Mouse (Mus musculus) right cerebral cortex, postnatal 4 days (tissue): ENCODE measurements at regions not wholly inside any gene's neighbourhood (a gene's known extent, or its start where the extent isn't known, plus 50 kb on each side); places are given as distances from the start of the nearest gene placed in this dataset.

Experiments used
- DNase-seq: peaks from one replicate; pipeline ENCODE4 v3.0.0-alpha.2; 2022

DNA sequence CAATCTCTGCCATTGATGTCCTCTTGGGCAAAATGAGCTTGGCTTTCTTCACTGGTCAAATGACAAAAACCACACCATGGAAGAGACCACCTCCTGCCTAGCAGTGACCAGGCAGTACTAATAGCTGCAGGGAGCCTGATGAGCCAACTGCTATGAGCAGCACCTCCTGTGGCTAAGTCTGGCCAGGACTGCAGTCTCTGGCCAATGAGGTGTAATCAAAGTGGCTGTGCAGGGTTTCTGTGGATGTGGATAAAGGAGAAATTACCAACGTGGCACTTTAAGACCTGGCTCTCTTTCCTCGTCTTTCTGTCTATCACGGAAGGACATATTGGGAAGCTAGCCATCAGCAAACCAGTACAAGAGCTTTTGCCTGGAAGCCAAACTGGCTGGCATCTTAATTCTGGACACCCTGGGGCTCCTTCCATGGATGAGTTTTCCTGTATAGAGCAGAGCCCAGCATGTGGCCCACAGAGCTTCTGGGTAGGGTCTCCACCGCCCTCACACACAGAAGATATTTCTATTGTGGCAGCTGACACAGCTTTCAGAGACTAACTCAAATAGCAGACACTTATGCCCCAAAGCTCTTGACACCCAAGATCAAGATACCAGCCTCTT is 188.2 kb upstream of the Rybp start:
- DNase-seq, result no peak

DNA sequence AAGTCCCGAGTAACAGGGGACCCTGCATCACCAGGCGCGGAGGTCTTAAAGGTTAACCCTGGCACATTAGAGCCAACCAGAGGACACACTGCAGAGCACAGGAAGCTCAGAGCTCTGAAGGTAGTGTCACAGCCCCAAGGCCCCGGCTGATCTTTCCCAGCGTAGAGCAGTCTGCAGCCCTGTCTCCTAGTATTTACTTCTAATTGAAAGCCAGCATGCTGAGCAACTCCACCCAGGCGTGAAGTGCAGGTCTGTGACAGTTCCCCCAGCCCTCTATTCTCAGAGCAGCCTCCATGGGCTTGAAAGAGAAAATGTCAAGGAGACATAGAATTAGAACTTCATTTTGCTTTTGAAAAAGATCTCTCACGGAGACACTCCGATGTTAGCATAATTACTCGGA is 187.0 kb upstream of the Rybp start:
- DNase-seq, result no peak

DNA sequence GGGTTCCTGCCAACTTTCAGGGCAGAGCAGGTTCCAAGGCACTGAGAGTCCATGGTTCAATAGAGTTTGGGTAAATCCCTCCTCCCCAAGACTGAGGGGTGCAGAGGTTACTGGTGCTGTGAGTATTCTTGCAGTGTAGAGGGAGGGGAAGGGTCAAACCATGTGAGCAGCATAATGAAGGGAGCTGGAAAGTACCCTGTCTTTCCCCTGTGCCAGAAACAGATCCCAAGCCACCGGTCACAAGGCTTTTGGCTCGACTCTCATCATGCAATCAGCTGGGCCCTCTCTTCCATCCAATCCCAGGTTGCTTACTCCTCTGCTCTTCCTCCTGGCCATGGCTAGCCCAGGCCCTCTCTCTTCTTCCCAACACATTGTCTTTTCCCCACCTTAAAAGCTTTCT is 182.8 kb upstream of the Rybp start:
- DNase-seq, result no peak

DNA sequence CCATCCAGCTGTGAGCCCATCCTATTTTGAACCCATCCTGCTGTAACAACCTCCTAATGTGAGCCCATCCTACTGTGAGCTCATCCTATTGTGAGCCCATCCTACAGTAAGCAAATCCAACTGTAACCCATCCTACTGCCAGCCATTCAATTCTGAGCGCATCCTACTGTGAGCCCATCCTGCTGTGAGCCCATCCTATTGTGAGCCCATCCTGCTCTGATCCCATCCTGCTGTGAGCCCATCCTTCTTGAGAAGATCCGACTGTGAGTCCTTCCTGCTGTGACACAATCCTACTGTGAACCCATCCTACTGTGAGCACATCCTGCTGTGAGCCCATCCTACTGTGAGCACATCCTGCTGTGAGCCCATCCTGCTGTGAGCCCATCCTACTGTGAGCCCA is 175.5 kb upstream of the Rybp start:
- no peak for DNase-seq

DNA sequence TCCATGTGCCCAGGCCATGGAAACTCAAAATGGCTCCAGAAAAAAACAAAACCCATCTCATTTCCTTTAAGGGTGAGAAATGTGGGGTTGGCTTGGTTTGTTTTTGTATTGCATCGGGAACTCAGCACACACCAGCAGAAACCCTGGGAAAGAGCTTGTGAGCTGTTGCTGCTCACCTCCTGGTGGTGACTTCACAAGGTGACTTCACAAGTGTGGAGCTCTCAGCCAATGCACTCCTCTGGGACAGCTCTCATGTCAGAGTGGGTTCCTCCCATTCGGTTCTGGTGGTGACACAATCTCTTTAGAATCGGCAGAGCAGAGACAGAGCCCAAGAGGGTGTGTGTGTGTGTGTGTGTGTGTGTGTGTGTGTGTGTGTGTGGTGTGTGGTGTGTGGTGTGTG is 166.1 kb upstream of the Rybp start:
- DNase-seq, result no peak

DNA sequence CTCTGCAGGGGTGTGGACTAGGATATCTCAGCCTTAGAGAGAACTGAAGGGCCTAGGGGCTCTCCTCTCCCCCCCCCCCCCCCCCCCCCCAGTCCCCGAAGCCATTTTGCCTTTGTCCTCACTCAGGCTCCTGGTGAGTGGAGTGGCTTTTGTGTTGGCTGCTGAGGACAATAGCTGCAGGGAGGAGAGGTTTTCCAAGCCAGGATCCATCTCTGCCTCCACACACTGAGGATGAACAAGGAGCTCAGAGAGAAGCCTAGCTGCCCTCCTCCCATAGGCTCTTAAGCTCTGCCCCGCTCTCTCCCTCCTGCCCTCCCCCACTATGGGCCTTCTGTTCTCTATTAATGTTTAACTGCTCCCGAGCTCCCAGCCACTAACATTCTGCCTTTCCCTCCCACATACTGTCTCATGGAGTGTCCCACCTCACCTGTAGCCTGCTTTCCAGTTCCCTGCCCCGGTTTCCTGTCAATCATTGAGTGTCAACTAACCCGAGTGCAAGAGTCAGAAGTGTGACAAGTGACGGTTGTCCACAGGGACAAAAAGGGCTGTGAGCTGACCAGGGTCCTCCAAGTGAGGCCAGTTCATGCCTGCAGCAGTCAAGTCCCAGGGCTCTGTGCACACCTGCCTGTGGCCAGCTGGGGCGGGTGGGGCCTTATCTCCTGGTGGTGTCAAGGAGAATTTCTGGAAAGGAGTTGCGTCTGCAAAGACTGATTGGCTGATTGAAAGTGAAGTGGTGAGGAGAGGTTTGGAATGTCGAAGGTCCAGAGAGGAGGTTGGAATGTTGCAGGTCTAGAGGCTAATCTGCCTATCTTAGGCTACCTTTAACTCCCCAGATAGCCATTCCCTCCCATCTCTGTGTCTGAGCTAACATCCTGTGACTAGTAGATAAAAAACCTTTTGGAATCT is 165.1 kb upstream of the Rybp start:
- no peak for DNase-seq

DNA sequence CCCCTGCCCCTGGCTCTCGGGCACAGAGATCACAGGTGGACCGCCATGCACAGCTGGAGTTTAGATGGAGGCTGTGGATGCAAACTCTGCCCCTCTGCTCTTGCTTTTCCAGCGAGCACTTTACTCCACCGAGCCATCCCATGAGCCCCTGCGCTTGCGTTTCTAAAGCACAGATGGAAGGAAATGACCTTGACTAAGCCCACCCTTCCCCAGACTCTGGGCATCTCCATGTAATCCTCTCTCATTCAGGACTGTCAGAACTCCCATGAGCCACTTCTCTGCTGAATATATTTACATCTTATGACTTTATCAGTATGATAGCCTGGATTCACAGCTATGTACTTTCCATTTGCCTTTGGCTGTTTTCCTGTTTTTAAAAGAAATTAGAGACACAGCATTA is 162.8 kb upstream of the Rybp start:
- no peak for DNase-seq

DNA sequence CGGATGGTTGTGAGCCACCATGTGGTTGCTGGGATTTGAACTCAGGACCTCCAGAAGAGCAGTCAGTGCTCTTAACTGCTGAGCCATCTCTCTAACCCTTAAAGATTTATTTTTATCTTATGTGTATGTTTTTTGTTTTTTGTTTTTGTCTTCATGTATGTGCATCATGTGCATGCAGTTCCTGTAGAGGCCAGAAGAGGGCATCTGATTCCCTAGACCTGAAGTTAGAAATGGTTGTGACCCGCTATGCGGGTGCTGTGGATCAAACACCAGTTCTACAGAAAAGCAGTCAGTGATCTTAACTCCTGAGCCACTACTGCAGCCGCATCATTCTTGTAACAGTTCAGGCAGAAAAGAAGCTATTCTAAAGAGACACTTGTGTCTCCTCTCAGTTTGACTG is 161.8 kb upstream of the Rybp start:
- no peak for DNase-seq

DNA sequence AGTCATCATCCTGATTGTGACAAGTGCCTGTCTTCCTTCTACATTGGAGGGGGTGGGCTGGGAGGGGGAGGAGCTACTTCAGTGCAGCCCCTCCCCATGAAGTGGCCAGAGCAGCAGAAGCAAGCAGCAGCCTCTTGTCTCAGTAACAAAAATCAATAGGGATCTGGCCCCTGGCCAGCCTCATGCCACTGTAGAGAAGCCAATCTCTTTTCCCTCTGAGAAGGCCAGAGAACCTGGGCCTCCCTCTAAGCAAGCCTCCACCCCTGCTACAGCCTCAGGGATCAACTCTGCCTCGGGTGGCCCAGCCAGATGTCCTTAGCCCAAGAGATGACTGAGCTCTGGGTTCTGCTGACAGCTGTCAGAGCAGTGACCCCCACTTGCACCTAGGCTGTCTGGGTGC is 159.9 kb upstream of the Rybp start:
- DNase-seq, result no peak

DNA sequence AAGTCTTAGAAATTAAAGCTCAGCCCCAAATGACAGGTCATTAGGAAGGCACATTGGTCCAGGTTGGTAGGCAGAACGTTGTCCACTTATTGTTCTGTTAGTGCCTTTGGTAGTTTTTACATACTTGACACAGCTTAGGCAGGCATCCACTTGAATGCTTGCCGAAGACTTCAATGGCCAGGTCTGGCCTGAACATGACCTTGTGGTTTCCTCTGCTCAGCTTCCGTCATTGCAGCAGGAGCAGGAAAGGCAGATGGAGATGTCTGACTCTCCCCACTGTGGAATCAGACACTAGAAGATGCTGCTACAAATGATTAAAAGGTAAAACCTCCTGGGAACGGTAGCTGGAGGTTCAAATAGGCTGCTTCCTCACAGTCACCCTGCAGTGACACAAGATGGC is 159.5 kb upstream of the Rybp start:
- DNase-seq, result no peak

DNA sequence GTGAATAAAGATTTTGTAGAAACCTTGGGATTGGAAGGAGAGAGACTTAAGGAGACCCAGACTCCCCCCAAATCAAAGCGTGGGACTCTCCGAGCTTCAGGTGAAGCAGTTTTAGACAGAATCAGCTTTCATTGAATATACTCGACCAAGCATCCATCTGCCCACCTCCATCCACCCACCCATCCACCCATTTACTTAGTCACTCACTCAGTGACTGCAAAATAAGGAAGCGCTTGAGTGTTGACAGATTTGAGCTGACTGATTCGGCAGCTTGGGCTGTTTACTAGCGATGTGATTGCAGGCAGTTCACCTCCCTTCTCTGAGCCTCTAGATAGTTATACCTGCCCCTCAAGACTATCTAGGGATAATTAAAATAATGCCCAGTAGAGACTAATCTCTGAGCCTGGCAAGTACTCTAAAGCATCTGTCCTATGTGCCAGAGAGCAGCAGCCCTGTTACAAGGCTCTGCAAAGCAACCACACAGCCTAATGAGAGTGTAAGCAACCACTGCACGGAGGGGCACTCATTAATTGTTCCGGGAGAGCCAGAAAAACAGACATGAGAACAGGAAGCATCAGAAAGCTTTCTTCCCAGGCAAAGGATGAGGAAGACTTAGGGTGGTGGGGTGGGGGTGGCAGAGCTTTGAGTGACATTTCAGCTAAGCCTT is 151.9 kb upstream of the Rybp start:
- DNase-seq, result peak; percentile 13

DNA sequence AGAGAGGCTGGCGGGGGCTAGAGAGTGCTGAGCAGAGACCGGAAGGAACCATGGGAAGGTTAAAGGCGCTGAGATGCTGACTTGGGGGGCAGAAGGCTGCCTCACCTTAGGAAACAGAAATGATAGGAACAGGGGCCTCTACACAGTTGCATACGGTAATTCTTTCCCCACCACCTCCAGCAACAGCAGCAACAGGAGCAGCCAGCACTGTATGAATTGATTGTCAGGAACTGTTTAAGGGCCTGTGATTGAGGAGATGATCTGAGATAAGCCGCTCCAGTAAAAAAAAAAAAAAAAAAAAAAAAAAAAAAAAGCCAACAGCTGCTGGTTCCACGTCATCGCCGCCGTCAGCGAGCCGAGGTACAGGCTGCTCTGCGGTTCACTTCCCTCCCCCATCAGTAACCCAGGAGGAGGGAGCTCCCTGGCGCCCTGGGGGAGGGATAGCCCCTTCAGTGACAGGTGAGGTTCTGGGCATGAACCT is 151.3 kb upstream of the Rybp start:
- DNase-seq, result peak; percentile 53

DNA sequence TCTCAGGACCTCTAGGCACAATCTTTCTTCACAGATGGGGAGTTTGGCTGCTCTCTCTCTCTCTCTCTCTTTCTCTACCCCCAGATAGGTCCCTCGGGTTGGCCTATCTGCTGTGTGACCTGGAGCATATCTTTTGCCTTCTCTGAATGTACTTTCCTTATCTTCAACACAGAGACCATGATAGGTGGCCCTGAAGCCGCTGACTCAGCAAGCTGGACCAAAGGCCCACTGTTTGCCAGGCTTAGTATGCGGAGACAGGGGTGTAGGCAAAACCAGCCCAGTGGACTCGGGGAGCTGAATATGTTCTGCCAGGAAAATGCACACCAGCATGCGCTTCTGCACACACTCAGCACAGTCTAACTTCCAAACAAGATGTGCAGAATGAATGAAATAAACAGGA is 150.7 kb upstream of the Rybp start:
- DNase-seq, result no peak

DNA sequence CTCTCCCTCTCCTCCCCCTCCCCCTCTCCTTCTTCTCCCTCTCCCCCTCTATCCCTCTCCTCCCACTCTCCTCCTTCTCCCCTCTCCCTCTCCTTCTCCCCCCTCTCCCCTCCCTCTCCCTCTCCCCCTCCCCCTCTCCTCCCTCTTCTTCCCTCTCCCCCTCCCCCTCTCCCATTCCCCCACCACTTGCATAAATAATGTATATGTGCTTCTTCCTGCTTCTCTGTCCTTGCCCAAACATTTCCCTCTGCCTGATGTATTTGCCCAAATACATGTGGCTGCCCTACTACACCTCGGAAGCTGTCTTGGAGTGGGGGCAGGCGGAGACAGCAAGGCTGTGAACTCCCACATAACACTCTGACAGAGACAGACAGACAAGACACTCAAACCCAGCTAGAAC is 149.2 kb upstream of the Rybp start:
- DNase-seq, result no peak

DNA sequence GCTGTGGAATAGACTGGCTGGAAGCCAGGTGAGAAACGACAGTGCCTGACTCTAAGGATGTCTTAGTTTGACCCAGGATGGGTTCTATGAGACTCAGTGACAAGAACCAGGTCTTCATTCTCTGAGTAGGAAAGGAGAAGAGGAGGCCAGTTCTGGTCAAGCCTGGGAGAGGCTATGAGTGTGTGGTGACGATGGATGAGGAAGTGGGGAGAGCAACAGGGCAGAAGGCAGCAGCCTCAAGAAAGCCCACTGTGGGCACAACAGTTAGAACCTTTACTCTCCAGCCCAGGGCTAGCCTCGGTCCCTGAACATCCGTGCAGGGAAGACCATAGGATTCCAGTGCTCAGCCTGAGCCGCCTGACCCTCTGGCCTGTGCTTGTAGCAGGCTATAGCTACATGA is 147.9 kb upstream of the Rybp start:
- no peak for DNase-seq

DNA sequence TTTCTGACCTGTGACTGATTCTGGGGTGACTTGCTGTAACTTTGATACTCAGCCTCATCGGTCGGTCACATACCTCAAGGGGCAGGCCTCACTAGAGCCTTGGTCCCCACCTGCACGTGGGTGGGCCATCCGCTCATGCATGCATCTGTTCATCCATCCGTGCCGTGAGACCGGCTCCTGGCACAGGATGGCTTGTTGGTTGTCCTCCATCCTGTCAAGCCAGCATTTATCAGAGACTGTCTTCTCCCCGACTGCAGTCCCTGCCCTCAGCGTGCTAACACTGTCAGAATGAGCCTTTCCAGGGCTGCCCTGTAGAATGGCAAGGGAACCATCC is 146.2 kb upstream of the Rybp start:
- no peak for DNase-seq

DNA sequence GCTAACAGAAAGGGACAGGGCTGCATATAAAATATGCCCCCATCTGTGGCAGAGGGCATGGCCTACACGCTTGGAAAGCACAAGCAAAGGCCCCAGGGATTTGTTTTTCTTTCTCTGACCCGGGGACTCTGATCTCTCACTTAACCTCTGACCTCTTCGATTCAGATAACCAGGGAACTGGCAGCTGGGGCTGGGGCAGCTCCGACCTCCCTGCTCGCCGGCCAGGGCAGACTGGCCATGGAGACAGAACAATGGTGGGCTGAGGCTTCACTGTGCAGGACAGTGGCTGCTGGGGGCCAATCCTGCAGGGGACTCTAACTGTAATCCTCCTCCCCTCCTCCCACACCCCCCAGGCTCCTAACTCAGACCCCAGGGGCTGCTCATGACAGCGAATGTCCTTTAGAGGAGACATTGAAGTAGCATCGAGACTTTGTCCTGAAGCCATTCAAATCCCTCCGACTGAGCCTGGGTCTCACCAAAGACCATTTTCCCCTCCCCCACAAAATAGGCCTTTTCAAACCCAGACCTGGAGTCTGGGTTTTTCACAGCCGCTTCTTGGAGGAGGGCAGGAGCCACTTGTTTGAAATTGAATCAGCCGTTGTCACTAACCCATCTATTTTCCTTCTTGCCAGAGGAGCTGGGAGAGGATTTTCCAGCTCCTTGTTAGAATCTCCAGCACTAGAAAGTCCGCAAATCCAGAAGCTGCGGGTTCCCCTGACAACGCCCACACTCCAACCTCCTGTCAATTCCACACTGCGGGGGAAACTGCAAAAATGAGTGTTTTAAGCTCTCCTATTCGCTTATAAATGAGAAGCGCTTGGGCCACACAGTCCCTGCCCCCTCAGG is 145.6 kb upstream of the Rybp start:
- no peak for DNase-seq

DNA sequence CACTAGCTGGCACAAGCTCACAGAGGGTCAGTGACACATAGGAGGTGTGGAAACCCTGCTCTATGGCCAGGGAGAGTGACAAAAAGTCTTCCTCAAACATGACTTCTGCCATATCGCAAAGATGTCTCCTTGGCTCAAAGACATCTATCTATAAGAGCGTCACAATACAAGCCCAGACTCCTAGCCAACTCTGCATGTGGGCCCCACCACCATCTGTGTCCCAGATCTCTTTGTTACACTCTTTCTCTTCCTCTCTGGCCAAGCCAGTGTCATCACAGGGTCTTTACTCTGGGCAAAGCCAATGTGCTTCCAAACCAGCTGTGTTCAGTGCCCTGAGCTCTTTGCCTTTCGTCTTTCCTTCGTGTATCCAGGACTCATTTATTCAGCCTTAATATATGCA is 143.0 kb upstream of the Rybp start:
- DNase-seq, result no peak

DNA sequence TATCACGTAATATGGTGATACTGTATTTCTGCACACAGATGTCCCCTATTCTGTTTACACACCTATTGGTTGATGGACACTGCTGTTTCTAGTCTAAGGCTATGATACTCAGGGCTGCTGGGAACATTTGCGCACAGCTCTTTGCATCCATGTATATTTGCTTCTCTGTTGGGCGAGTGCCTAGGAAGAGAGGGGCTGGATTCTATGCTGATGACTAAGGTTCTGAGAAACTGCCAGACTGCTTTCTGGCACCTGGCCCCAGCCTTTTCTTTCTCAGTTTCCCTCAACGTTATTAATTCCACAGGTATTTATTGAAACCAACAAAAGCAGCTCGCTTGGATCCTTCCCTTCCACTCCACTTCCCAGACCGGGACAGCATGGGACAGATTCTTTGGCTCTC is 142.2 kb upstream of the Rybp start:
- DNase-seq, result peak; percentile 21

DNA sequence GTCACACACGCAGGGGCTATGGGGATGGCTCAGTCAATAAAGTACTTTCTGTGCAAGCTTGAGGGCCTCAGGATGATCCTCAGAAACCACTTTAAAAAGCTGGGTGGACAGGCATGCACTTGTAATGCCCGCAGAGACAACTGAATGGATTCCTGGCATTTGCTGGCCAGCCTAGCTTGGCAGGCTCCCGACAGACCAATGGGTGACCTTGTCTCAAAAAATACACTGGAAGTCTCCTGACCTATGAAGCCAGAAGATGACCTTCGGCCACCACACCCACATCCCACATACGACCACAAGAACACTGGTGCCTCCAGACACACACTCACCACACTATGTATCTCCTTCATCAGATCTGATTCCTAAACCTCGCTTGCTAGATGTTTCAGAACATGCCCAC is 141.5 kb upstream of the Rybp start:
- no peak for DNase-seq

DNA sequence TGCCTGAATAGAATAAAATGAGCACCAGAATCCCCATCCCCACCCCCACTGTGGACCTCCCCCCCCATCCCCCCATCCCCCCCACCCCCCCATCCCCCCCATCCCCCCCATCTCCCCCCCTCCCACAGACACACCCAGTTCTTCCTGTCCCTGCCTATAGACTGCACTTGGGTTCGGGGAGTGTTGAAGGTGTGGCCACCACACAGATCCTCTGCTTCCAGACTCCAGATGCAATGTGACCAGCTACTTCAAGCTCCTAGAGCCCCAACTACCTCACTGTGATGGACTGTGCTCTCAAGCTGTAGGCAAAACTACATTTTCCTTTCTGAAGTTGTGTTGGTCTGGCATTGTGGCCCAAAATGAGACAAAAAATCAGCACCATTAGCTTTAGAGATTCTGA is 138.3 kb upstream of the Rybp start:
- DNase-seq, result no peak

DNA sequence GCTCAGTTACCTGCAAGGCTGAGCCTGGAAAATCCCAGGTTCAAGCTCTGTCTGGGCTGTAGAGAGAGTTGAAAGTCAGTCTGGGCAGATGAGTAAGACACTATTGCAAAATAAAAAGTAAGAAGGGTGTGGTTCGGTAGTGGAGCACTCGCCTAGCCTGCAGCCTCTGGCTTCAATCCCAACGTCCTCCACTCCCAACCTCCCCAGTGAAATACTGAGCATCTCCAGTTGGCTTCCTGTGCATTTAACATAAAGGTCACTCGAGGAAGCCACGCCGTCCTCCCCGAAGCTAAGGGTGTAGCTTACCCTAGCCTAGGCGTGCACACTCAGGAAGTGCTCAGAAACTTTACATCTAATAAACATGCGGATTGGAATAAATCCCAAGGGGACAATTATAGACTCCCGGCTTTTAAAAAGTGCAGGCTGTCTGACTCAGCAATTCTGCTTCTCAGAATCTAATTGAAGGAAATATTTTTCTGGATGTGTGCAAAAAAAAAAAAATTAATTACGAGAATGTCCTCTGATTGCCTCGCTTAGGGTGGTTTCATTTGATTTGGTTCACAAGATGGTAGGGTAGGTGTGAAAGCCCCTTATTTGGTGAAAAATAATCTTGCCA is 137.6 kb upstream of the Rybp start:
- DNase-seq, result no peak

DNA sequence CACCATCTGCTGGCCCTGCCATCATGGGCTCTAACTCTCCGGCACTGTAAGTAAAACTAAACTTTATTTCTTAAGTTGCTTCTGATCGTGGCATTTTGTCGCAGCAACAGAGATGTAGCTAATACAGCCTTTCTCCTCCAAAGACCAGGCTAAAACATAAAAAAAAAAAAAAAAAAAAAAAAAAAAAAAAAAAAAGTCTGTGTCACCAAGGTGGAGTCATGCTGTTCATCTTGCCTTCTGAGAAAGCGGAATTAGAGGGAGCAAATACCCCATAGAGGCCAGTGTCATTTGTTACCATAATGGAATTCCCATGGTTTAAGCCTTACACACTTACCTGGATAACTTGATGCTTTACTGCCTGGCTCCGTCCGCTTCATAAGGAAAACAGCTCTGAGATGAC is 136.9 kb upstream of the Rybp start:
- no peak for DNase-seq
